Mouse (Mus musculus) intestine, embryonic 15.5 days (tissue): ENCODE measurements at regions not wholly inside any gene's neighbourhood (a gene's known extent, or its start where the extent isn't known, plus 50 kb on each side); places are given as distances from the start of the nearest gene placed in this dataset.

Source experiments
- ATAC-seq: fragments of 200-750 bp; cut with Nextera tagmentation; 2 replicates; pipeline ENCODE4 v1.8.0; 2017; ENCODE audit warnings: moderate TSS enrichment, moderate library complexity
- H3K27ac ChIP-seq: fragments of 300-500 bp; sonication (generic); 2 replicates; pipeline ENCODE4 v1.5.1; 2015; ENCODE audit warnings: mild to moderate bottlenecking, inconsistent platforms
- H3K27me3 ChIP-seq: fragments of 300-500 bp; sonication (generic); replicated peaks from 2 replicates; pipeline ENCODE4 v1.6.1; 2015; ENCODE audit warnings: inconsistent platforms
- H3K36me3 ChIP-seq: fragments of 300-500 bp; sonication (generic); 2 replicates; pipeline ENCODE4 v1.6.1; 2015; ENCODE audit warnings: inconsistent platforms
- H3K4me1 ChIP-seq: fragments of 300-500 bp; sonication (generic); replicated peaks from 2 replicates; pipeline ENCODE4 v1.6.1; 2015; ENCODE audit warnings: inconsistent platforms
- H3K4me2 ChIP-seq: fragments of 300-500 bp; sonication (generic); replicated peaks from 2 replicates; pipeline ENCODE4 v1.6.1; 2015; ENCODE audit warnings: mild to moderate bottlenecking, inconsistent platforms
- H3K4me3 ChIP-seq: fragments of 300-500 bp; sonication (generic); replicated peaks from 2 replicates; pipeline ENCODE4 v1.5.1; 2015; ENCODE audit warnings: inconsistent platforms
- H3K9ac ChIP-seq: fragments of 300-500 bp; sonication (generic); 2 replicates; pipeline ENCODE4 v1.6.1; 2015; ENCODE audit warnings: inconsistent platforms
- H3K9me3 ChIP-seq: fragments of 300-500 bp; sonication (generic); 2 replicates; pipeline ENCODE4 v1.6.1; 2016; ENCODE audit warnings: inconsistent platforms
- WGBS: fragments of 180-500 bp; shearing (Covaris S2); methylation state at CpG from one replicate; pipeline ENCODE4 v1.1.7; 2015; 5-methylcytosine and 5-hydroxymethylcytosine counted together

GRCm38 (mm10) chr4:125922317-125922878, 102.0 kb upstream of the Csf3r start:
- Histone ChIP-seq H3K27ac (no peak overlapping the region), H3K9me3 (no peaks in the 10 kb centered on the region), H3K27me3 (0 out of 2 replicates have a peak, but pooled peaks cover 3% of the 10 kb centered on the region), H3K36me3 (no peaks in the 10 kb centered on the region), H3K4me2 (0 out of 2 replicates have a peak overlapping the region, but pooled peaks have one; percentile 6), H3K4me1 (no peaks in the 10 kb centered on the region; the same call in 1 of the 2 replicates), H3K4me3 (no peak overlapping the region), H3K9ac (no peak overlapping the region)
- peak; percentile 39 for ATAC-seq
- 18% methylated on average over 11 of the region's 11 CpGs for WGBS

GRCm38 (mm10) chr4:125923225-125923624, 101.1 kb upstream of the Csf3r start:
- whole genome bisulfite sequencing: 35% methylated on average over 7 of the region's 7 CpGs
- H3K9me3 ChIP-seq: no peaks in the 10 kb centered on the region
- no peak overlapping the region for H3K4me3 ChIP-seq
- no peak overlapping the region for H3K9ac ChIP-seq
- no peak overlapping the region for H3K27ac ChIP-seq
- no peaks in the 10 kb centered on the region for H3K36me3 ChIP-seq
- no peak overlapping the region for H3K4me2 ChIP-seq
- H3K27me3 ChIP-seq: 0 out of 2 replicates have a peak, but pooled peaks cover 3% of the 10 kb centered on the region
- no peaks in the 10 kb centered on the region; the same call in 1 of the 2 replicates for H3K4me1 ChIP-seq
- no peak for ATAC-seq

DNA sequence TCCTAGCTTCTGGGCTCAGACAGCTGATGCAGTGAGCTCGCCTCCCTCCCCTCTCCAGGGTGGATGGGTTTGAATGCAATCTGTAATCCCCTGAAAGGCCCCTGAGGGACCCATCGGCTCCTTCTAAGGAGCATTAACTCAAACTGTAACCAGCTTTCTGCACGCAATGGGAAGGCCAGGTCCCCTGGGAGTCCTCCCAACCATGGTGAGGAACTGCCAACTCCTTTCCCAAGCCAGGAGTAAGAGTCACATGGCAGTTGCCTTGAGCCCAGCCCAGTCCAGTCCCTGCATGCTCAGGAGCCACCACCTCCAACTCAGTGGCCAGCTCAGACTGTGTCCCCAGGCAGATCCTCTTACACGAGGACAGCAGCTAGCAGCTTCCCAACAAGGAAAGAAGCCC, 96.2 kb upstream of the Csf3r start:
- WGBS: 63% methylated on average over 4 of the region's 4 CpGs
- H3K27ac ChIP-seq: no peak overlapping the region
- no peaks in the 10 kb centered on the region for H3K4me1 ChIP-seq

GRCm38 (mm10) chr4:125929122-125929772, 95.1 kb upstream of the Csf3r start:
- Histone ChIP-seq H3K4me2 (no peak overlapping the region), H3K4me1 (no peaks in the 10 kb centered on the region), H3K36me3 (no peaks in the 10 kb centered on the region), H3K27me3 (no peaks in the 10 kb centered on the region), H3K4me3 (no peak overlapping the region), H3K9ac (no peak overlapping the region), H3K27ac (no peak overlapping the region), H3K9me3 (no peaks in the 10 kb centered on the region)
- no peak for ATAC-seq
- WGBS: 62% methylated on average over 17 of the region's 17 CpGs

More for the DNA sequence above, 96.2 kb upstream of the Csf3r start:
- H3K9ac ChIP-seq: no peak overlapping the region
- H3K4me2 ChIP-seq: no peak overlapping the region
- ATAC-seq: no peak
- no peaks in the 10 kb centered on the region for H3K27me3 ChIP-seq
- no peaks in the 10 kb centered on the region for H3K36me3 ChIP-seq
- no peaks in the 10 kb centered on the region for H3K9me3 ChIP-seq
- H3K4me3 ChIP-seq: no peak overlapping the region

DNA sequence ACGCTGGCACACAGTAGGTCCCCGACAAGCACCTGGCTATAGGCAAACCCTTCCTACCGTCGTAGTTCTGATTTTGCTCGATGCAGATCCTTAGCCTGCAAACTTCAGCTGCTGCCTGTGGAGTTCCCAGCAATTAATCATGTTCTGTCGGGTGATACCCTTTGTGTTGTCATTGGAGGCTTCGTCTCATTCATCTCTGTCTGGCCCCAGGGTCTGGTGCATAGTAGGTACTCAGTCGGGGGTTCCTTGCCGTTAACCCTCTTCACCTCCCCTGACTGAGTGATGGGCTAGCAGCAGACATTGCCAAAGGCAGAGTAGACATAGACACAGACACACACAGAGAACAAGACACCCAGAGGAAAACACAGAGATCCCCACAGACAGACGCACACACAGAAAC, 93.6 kb upstream of the Csf3r start:
- Histone ChIP-seq H3K4me3 (no peak overlapping the region), H3K9ac (no peak overlapping the region), H3K4me2 (no peak overlapping the region), H3K9me3 (no peaks in the 10 kb centered on the region), H3K36me3 (no peaks in the 10 kb centered on the region), H3K4me1 (no peaks in the 10 kb centered on the region), H3K27ac (no peak overlapping the region), H3K27me3 (no peaks in the 10 kb centered on the region)
- WGBS: 41% methylated on average over 10 of the region's 10 CpGs
- ATAC-seq: no peak

DNA sequence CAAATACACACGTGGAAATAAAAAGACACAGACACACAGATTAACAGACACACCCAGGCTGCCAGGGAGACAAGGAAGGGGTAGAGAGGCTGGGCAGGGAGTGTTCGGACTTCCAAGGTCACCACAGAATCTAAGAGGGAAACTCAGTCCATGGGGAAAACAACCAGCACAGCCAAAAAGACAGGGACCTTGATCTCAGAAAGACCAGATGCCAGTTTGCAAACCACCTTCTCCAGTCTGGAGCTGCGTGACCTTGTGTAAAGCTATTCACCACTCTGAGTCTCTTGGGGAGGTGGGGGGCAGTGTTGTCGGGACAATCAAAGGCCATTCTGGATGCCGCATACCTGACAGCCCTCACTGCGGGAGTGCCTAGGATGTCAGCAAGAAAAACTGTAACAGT, 93.0 kb upstream of the Csf3r start:
- no peak overlapping the region for H3K4me2 ChIP-seq
- H3K9me3 ChIP-seq: no peaks in the 10 kb centered on the region
- H3K27ac ChIP-seq: no peak overlapping the region
- WGBS: 47% methylated on average over 6 of the region's 6 CpGs
- H3K9ac ChIP-seq: no peak overlapping the region
- no peak overlapping the region for H3K4me3 ChIP-seq
- ATAC-seq: no peak
- H3K27me3 ChIP-seq: no peaks in the 10 kb centered on the region
- H3K4me1 ChIP-seq: no peaks in the 10 kb centered on the region
- H3K36me3 ChIP-seq: no peaks in the 10 kb centered on the region

- ATAC-seq: no peak
- Histone ChIP-seq H3K27ac (no peak overlapping the region), H3K4me1 (no peaks in the 10 kb centered on the region), H3K27me3 (no peaks in the 10 kb centered on the region), H3K4me2 (no peak overlapping the region), H3K9me3 (no peaks in the 10 kb centered on the region), H3K9ac (no peak overlapping the region), H3K4me3 (no peak overlapping the region), H3K36me3 (no peaks in the 10 kb centered on the region)
- 78% methylated on average over 22 of the region's 22 CpGs for WGBS
Observed at GRCm38 (mm10) chr4:125932036-125932756, 92.2 kb upstream of the Csf3r start.

DNA sequence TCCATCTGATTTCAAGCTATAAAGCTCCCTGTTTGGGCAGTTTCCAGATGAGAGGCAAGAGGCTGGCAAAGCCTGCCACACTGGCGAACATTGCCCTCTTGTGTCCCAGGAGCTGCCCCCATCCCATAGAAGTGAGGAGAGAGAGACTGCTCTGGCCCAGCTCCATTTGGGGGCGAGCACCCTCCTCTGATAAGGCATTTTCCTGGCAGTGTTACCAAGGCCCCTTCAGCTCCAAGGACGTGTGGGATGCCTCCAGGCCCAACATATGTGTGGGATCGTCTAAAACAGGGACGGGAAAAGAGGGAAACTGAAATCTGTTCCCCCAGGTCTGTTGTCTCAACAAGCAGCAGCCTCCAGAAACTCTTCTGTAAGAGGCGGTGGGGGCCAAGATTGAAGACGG, 88.0 kb upstream of the Csf3r start:
- Histone ChIP-seq H3K27ac (no peak overlapping the region), H3K27me3 (no peaks in the 10 kb centered on the region), H3K36me3 (no peaks in the 10 kb centered on the region), H3K4me2 (no peak overlapping the region), H3K4me1 (no peaks in the 10 kb centered on the region), H3K4me3 (no peak overlapping the region), H3K9ac (no peak overlapping the region), H3K9me3 (no peaks in the 10 kb centered on the region)
- WGBS: 76% methylated on average over 7 of the region's 7 CpGs
- no peak for ATAC-seq

DNA sequence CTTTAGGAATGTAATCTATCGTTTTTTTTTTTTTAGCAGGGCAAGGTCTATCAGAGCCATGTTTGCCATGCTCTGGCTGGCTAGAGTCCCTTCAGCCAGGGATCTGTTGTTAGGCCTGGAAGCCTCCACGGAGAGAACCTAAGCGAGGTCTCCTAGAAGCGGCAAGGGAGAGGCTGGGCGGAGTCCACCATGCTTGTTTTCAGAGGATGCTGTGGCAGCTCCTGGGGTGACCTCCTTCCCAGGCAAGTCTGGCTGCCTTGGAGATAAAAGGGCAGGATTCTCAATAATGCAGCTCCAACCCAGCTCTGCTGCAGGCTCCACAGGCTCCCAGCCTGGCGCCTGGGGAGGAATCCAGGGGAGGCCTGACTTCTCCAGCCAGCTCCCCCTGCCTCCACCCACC, 86.2 kb upstream of the Csf3r start:
- Histone ChIP-seq H3K36me3 (no peaks in the 10 kb centered on the region), H3K27ac (no peak overlapping the region), H3K9ac (no peak overlapping the region), H3K4me2 (no peak overlapping the region), H3K4me3 (no peak overlapping the region), H3K27me3 (no peaks in the 10 kb centered on the region), H3K9me3 (no peaks in the 10 kb centered on the region), H3K4me1 (no peaks in the 10 kb centered on the region)
- ATAC-seq: no peak
- 46% methylated on average over 6 of the region's 6 CpGs for WGBS

DNA sequence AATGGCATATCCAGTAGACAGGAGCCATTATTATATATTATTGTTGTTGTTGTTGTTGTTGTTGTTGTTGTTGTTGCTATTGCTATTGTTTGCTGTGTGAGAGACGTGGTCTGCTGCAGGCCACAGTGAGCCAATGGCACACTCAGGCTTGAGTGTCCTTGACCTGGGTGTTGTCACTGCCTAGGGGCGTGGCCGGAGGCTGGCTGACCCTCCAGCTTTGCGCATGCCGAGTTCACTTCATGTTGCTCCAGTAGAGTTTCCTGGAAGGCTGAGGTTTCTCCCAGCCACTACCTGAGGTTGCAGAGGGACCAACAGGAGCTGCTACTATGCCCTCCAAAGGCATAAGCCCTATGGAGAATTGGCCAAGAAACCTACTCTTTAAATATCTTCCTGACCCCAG, 83.1 kb upstream of the Csf3r start:
- Histone ChIP-seq H3K9me3 (no peaks in the 10 kb centered on the region), H3K4me2 (no peak overlapping the region), H3K27ac (no peak overlapping the region), H3K27me3 (no peaks in the 10 kb centered on the region), H3K4me1 (no peaks in the 10 kb centered on the region), H3K9ac (no peak overlapping the region), H3K4me3 (no peak overlapping the region), H3K36me3 (no peaks in the 10 kb centered on the region)
- no peak for ATAC-seq
- 50% methylated on average over 5 of the region's 5 CpGs for WGBS

DNA sequence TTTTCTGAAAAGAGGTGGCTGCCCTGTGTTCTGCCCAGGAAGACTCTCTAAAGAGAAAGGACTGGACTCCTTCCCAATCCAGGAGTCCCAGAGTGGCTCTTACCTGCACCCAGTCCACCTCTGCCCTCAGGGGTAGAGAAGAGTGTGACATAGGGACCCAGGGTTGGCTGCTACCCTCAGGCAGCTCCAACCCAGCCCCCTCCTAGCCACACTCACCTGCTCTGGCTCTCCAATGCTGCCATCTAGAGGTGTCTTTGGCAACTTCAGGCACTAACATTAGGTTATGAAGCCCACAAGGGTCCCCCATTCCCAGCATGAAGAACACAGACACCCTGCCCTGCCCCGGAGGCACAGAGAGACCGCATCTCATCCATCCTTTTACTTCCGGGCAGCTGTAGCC, 82.4 kb upstream of the Csf3r start:
- WGBS: 40% methylated on average over 3 of the region's 3 CpGs
- Histone ChIP-seq H3K4me3 (no peak overlapping the region), H3K4me2 (no peak overlapping the region), H3K27me3 (no peaks in the 10 kb centered on the region), H3K9me3 (no peaks in the 10 kb centered on the region), H3K27ac (no peak overlapping the region), H3K9ac (no peak overlapping the region), H3K4me1 (no peaks in the 10 kb centered on the region), H3K36me3 (no peaks in the 10 kb centered on the region)
- no peak for ATAC-seq

DNA sequence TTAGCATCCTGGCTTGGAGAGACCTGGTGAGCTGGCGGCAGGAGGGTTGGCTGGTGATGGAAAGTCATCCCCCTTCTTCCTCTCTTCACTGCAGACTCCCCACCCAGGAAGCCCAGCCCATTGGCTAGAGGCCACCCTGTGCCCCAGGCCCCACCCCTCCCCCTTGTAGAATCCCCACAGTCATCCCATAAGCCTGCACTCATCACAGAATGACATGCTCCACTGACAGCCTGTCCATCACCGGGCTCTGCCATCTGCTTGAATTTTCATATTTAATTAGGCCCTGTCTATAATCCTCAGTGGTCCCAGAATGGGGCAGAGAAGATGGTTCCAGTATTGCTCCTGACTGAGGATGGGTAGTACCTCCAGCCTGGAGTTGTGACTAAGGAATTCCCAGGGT, 79.3 kb upstream of the Csf3r start:
- H3K4me2 ChIP-seq: no peak overlapping the region
- ATAC-seq: no peak

DNA sequence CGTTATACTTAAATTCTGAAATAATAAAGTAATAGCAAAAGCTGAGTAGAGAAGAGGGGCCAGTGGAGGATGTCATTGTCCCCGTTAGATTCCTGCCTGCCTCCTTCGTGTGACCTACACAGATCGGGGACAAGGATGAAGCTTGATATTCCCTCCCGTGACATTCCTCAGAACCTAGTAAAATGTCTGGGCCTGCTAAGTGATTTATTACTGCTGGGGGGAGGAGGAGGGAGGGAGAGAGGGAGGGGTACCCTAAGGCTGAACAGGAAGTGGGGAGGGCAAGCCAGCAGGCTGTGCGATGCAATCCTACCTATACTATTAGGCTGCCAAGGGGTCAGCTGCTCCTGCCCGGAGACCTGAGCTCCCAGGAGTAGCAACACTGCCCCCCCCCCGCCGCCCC, 64.9 kb upstream of the Csf3r start:
- no peak overlapping the region for H3K4me3 ChIP-seq
- no peak overlapping the region for H3K4me2 ChIP-seq
- H3K27me3 ChIP-seq: no peaks in the 10 kb centered on the region
- H3K9me3 ChIP-seq: no peaks in the 10 kb centered on the region
- ATAC-seq: no peak
- WGBS: 31% methylated on average over 9 of the region's 9 CpGs
- no peaks in the 10 kb centered on the region for H3K36me3 ChIP-seq
- H3K4me1 ChIP-seq: no peaks in the 10 kb centered on the region
- H3K27ac ChIP-seq: no peak overlapping the region
- no peak overlapping the region for H3K9ac ChIP-seq

More for the DNA sequence above, 79.3 kb upstream of the Csf3r start:
- Histone ChIP-seq H3K4me1 (no peaks in the 10 kb centered on the region), H3K9me3 (no peaks in the 10 kb centered on the region), H3K36me3 (no peaks in the 10 kb centered on the region), H3K27me3 (no peaks in the 10 kb centered on the region), H3K27ac (no peak overlapping the region), H3K9ac (no peak overlapping the region), H3K4me3 (no peak overlapping the region)
- WGBS: 66% methylated on average over 2 of the region's 2 CpGs
